Mouse (Mus musculus): ENCODE results near the gene Auh. TPM values are rescaled to one million over a fixed set of nuclear protein-coding genes. Genes with fewer than 3 reads are reported as not detected.

Gene Auh
- 100 to 1,000 TPM; 126 to 138 TPM for total RNA-seq (2021)
- long read RNA-seq, experiment 1, transcript Auh-201 (10 exons, 1,320 nt), result major isoform, 55 of 63 reads
- long read RNA-seq, experiment 1, partial matches to known transcripts, result 2 of 63 reads
- long read RNA-seq, experiment 1, other reads (novel, unspliced or antisense), result 2 of 63 reads
- long read RNA-seq, experiment 2, transcript Auh-206 (6 exons, 1,400 nt), result minor isoform, 5 of 213 reads
- long read RNA-seq, experiment 2, transcript Auh-201 (10 exons, 1,320 nt), result major isoform, 177 of 213 reads
- long read RNA-seq, experiment 2, partial matches to known transcripts, result 10 of 213 reads
- long read RNA-seq, experiment 2, other reads (novel, unspliced or antisense), result 17 of 213 reads

GRCm38 (mm10) chr13:52929209-52930171 lies at the start of gene Auh:
Gene Auh, minus strand, starts transcription at chr13:52929681.
- DNase-seq (ENCODE audit: low spot score in 2 of 2), result peak; percentile 76 to 82

- peak; percentile 59 to 67 for DNase-seq (ENCODE audit: low spot score in 2 of 2)
Observed at GRCm38 (mm10) chr13:52978321-52978981, 49.0 kb upstream of the Auh start.

GRCm38 (mm10) chr13:52977757-52978156 lies 48.3 kb upstream of the Auh start:
- DNase-seq (ENCODE audit: low spot score in 2 of 2), result no peak

- DNase-seq (ENCODE audit: low spot score in 2 of 2), result no peak
Observed at GRCm38 (mm10) chr13:52977221-52977609, 47.7 kb upstream of the Auh start.

- DNase-seq (ENCODE audit: low spot score in 2 of 2), result peak; percentile 45 to 55
Observed at GRCm38 (mm10) chr13:52976510-52977220, 47.2 kb upstream of the Auh start.

- DNase-seq (ENCODE audit: low spot score in 2 of 2), result no peak
Observed at GRCm38 (mm10) chr13:52976130-52976509, 46.6 kb upstream of the Auh start.

GRCm38 (mm10) chr13:52974676-52975075 lies 45.2 kb upstream of the Auh start:
- peak; percentile 31 to 44 for DNase-seq (ENCODE audit: low spot score in 2 of 2)

- DNase-seq (ENCODE audit: low spot score in 2 of 2), result no peak
Observed at GRCm38 (mm10) chr13:52973427-52973826, 43.9 kb upstream of the Auh start.

- DNase-seq (ENCODE audit: low spot score in 2 of 2), result no peak
Observed at GRCm38 (mm10) chr13:52972626-52973025, 43.1 kb upstream of the Auh start.

- no peak for DNase-seq (ENCODE audit: low spot score in 2 of 2)
Observed at GRCm38 (mm10) chr13:52970876-52971275, 41.4 kb upstream of the Auh start.

GRCm38 (mm10) chr13:52962922-52963321 lies 33.4 kb upstream of the Auh start:
- no peak for DNase-seq (ENCODE audit: low spot score in 2 of 2)

- no peak for DNase-seq (ENCODE audit: low spot score in 2 of 2)
Observed at GRCm38 (mm10) chr13:52962361-52962760, 32.9 kb upstream of the Auh start.

- DNase-seq (ENCODE audit: low spot score in 2 of 2), result no peak
Observed at GRCm38 (mm10) chr13:52953779-52954553, 24.5 kb upstream of the Auh start.

GRCm38 (mm10) chr13:52949211-52949610 lies 19.7 kb upstream of the Auh start:
- no peak for DNase-seq (ENCODE audit: low spot score in 2 of 2)

- DNase-seq (ENCODE audit: low spot score in 2 of 2), result no peak
Observed at GRCm38 (mm10) chr13:52947545-52947944, 18.1 kb upstream of the Auh start.

GRCm38 (mm10) chr13:52945769-52946168 lies 16.3 kb upstream of the Auh start:
- DNase-seq (ENCODE audit: low spot score in 2 of 2), result no peak

- no peak for DNase-seq (ENCODE audit: low spot score in 2 of 2)
Observed at GRCm38 (mm10) chr13:52944116-52944515, 14.6 kb upstream of the Auh start.

GRCm38 (mm10) chr13:52942876-52943388 lies 13.5 kb upstream of the Auh start:
- no peak for DNase-seq (ENCODE audit: low spot score in 2 of 2)

GRCm38 (mm10) chr13:52940956-52941355 lies 11.5 kb upstream of the Auh start:
- DNase-seq (ENCODE audit: low spot score in 2 of 2), result no peak

- no peak for DNase-seq (ENCODE audit: low spot score in 2 of 2)
Observed at GRCm38 (mm10) chr13:52930582-52930981, 1.1 kb upstream of the Auh start.

All from adrenal gland, adult 18-20 months (tissue).